Mouse (Mus musculus): ENCODE measurements around the gene Vti1a. TPM values are rescaled to one million over a fixed set of nuclear protein-coding genes. Genes with fewer than 3 reads are reported as not detected.
A peak's percentile ranks its signal among the peaks of the same experiment; 100 is the strongest.

Vti1a gene
- polyA plus RNA-seq, 1 experiment from 2014 or later = 31.8 TPM

- WGBS = 78% methylated on average over 6 of the region's 6 CpGs
Observed at GRCm38 (mm10) chr19:55580667-55581066, 264.6 kb downstream of the Vti1a start.

GRCm38 (mm10) chr19:55582896-55583653 is 267.0 kb downstream of the Vti1a start:
- H3K27me3 ChIP-seq = no peaks in the 10 kb centered on the region; the same call in 1 of the 2 replicates
- peaks cover 51% of the 10 kb centered on the region for H3K4me1 ChIP-seq
- no peak overlapping the region for H3K4me3 ChIP-seq
- no peaks in the 10 kb centered on the region for H3K9me3 ChIP-seq
- H3K9ac ChIP-seq = no peak overlapping the region
- H3K27ac ChIP-seq = no peak overlapping the region
- no peak for ATAC-seq (ENCODE audit: insufficient number of reproducible peaks, insufficient read depth, low FRiP score, low TSS enrichment)
- 39% methylated on average over 15 of the region's 16 CpGs for WGBS
- H3K36me3 ChIP-seq = no peaks in the 10 kb centered on the region
- no peak overlapping the region for H3K4me2 ChIP-seq (replicated peaks)

More at GRCm38 (mm10) chr19:55580667-55581066, 264.6 kb downstream of the Vti1a start:
- no peaks in the 10 kb centered on the region for H3K36me3 ChIP-seq
- no peak overlapping the region for H3K9ac ChIP-seq
- no peak for ATAC-seq (ENCODE audit: insufficient number of reproducible peaks, insufficient read depth, low FRiP score, low TSS enrichment)
- peaks cover 55% of the 10 kb centered on the region for H3K4me1 ChIP-seq
- H3K27ac ChIP-seq = no peak overlapping the region
- H3K27me3 ChIP-seq = no peaks in the 10 kb centered on the region; the same call in 1 of the 2 replicates
- H3K9me3 ChIP-seq = no peaks in the 10 kb centered on the region
- no peak overlapping the region for H3K4me2 ChIP-seq (replicated peaks)
- H3K4me3 ChIP-seq = no peak overlapping the region

GRCm38 (mm10) chr19:55585270-55586224 is 269.5 kb downstream of the Vti1a start:
- Histone ChIP-seq H3K9ac (no peak overlapping the region), H3K4me2 (replicated peaks) (no peak overlapping the region), H3K4me1 (peaks cover 56% of the 10 kb centered on the region), H3K27me3 (no peaks in the 10 kb centered on the region; the same call in none of the 2 replicates), H3K9me3 (no peaks in the 10 kb centered on the region), H3K27ac (0 out of 2 replicates have a peak overlapping the region, but pooled peaks have one; percentile 23), H3K36me3 (no peaks in the 10 kb centered on the region), H3K4me3 (no peak overlapping the region)
- WGBS = 59% methylated on average over 18 of the region's 18 CpGs
- 0 out of 2 replicates have a peak, but pooled peaks have one; percentile 17 for ATAC-seq (ENCODE audit: insufficient number of reproducible peaks, insufficient read depth, low FRiP score, low TSS enrichment)

GRCm38 (mm10) chr19:55587638-55588421 is 271.7 kb downstream of the Vti1a start:
- ATAC-seq (ENCODE audit: insufficient number of reproducible peaks, insufficient read depth, low FRiP score, low TSS enrichment) = no peak
- Histone ChIP-seq H3K4me1 (peaks cover 41% of the 10 kb centered on the region), H3K9ac (no peak overlapping the region), H3K9me3 (no peaks in the 10 kb centered on the region), H3K27me3 (no peaks in the 10 kb centered on the region; the same call in none of the 2 replicates), H3K4me3 (no peak overlapping the region), H3K36me3 (no peaks in the 10 kb centered on the region), H3K4me2 (replicated peaks) (no peak overlapping the region), H3K27ac (no peak overlapping the region)
- 59% methylated on average over 14 of the region's 14 CpGs for WGBS

- Histone ChIP-seq H3K27me3 (no peaks in the 10 kb centered on the region; the same call in 1 of the 2 replicates), H3K4me3 (no peak overlapping the region), H3K4me1 (peaks cover 47% of the 10 kb centered on the region), H3K36me3 (no peaks in the 10 kb centered on the region), H3K9ac (no peak overlapping the region), H3K9me3 (no peaks in the 10 kb centered on the region), H3K27ac (no peak overlapping the region), H3K4me2 (replicated peaks) (0 out of 2 replicates have a peak overlapping the region, but pooled peaks have one; percentile 5)
- no peak for ATAC-seq (ENCODE audit: insufficient number of reproducible peaks, insufficient read depth, low FRiP score, low TSS enrichment)
- 29% methylated on average over 16 of the region's 16 CpGs for WGBS
Observed at GRCm38 (mm10) chr19:55588948-55589896, 273.1 kb downstream of the Vti1a start.

- Histone ChIP-seq H3K4me3 (no peak overlapping the region), H3K27ac (peak overlapping the region; percentile 74), H3K27me3 (no peaks in the 10 kb centered on the region; the same call in 1 of the 2 replicates), H3K36me3 (no peaks in the 10 kb centered on the region), H3K9me3 (no peaks in the 10 kb centered on the region), H3K4me2 (replicated peaks) (peak overlapping the region; percentile 19), H3K9ac (no peak overlapping the region), H3K4me1 (peaks cover 61% of the 10 kb centered on the region)
- WGBS = 26% methylated on average over 26 of the region's 26 CpGs
- peak; percentile 53; the same call in 1 of the 2 replicates for ATAC-seq (ENCODE audit: insufficient number of reproducible peaks, insufficient read depth, low FRiP score, low TSS enrichment)
Observed at GRCm38 (mm10) chr19:55592876-55593691, 277.0 kb downstream of the Vti1a start.

GRCm38 (mm10) chr19:55593729-55594444 is 277.8 kb downstream of the Vti1a start:
- ATAC-seq (ENCODE audit: insufficient number of reproducible peaks, insufficient read depth, low FRiP score, low TSS enrichment) = peak; percentile 20; the same call in 1 of the 2 replicates
- Histone ChIP-seq H3K9ac (no peak overlapping the region), H3K27me3 (no peaks in the 10 kb centered on the region), H3K9me3 (no peaks in the 10 kb centered on the region), H3K36me3 (no peaks in the 10 kb centered on the region), H3K27ac (peak overlapping the region; percentile 72), H3K4me3 (no peak overlapping the region), H3K4me1 (peaks cover 63% of the 10 kb centered on the region), H3K4me2 (replicated peaks) (peak overlapping the region; percentile 19; the same call in 1 of the 2 replicates)
- 57% methylated on average over 16 of the region's 16 CpGs for WGBS

GRCm38 (mm10) chr19:55594451-55594850 is 278.4 kb downstream of the Vti1a start:
- Histone ChIP-seq H3K27ac (no peak overlapping the region), H3K4me1 (peaks cover 62% of the 10 kb centered on the region), H3K9me3 (no peaks in the 10 kb centered on the region), H3K36me3 (no peaks in the 10 kb centered on the region), H3K9ac (no peak overlapping the region), H3K4me3 (no peak overlapping the region), H3K4me2 (replicated peaks) (no peak overlapping the region), H3K27me3 (no peaks in the 10 kb centered on the region)
- WGBS = 93% methylated on average over 3 of the region's 3 CpGs
- no peak for ATAC-seq (ENCODE audit: insufficient number of reproducible peaks, insufficient read depth, low FRiP score, low TSS enrichment)

GRCm38 (mm10) chr19:55595945-55596649 is 280.0 kb downstream of the Vti1a start:
- H3K9ac ChIP-seq = no peak overlapping the region
- H3K4me2 ChIP-seq (replicated peaks) = no peak overlapping the region
- no peak overlapping the region for H3K27ac ChIP-seq
- no peak overlapping the region for H3K4me3 ChIP-seq
- 37% methylated on average over 9 of the region's 9 CpGs for WGBS
- no peaks in the 10 kb centered on the region for H3K27me3 ChIP-seq
- H3K4me1 ChIP-seq = peaks cover 65% of the 10 kb centered on the region
- no peaks in the 10 kb centered on the region for H3K9me3 ChIP-seq
- ATAC-seq (ENCODE audit: insufficient number of reproducible peaks, insufficient read depth, low FRiP score, low TSS enrichment) = no peak
- no peaks in the 10 kb centered on the region for H3K36me3 ChIP-seq

Data from embryonic facial prominence, embryonic 12.5 days (tissue).